Mouse (Mus musculus): Measurements from ENCODE around the gene Ntm. TPM values are rescaled to one million over a fixed set of nuclear protein-coding genes. Genes with fewer than 3 reads are reported as not detected.

Ntm gene
- total and polyA plus RNA-seq, 3 experiments, result not detected

- DNase-seq (ENCODE audit: low read depth, low spot score), result no peak
- Histone ChIP-seq H3K79me2 (ENCODE audit: control insufficient read depth, insufficient read depth, low read length, poor library complexity) (no peaks in the 10 kb centered on the region), H3K9ac (ENCODE audit: control insufficient read depth, low read depth, low read length, poor library complexity, severe bottlenecking) (no peak overlapping the region), H3K27me3 (ENCODE audit: control insufficient read depth in 1 of 2, insufficient read depth in 2 of 2, low read length in 2 of 2) (no peaks in the 10 kb centered on the region), H3K4me1 (ENCODE audit: control insufficient read depth in 1 of 2, insufficient read depth in 2 of 2, low read length in 2 of 2) (no peaks in the 10 kb centered on the region), H3K4me3 (ENCODE audit: control insufficient read depth in 1 of 2, insufficient read depth in 1 of 2, low read depth in 2 of 2, low read length in 2 of 2) (no peak overlapping the region), H3K27ac (ENCODE audit: control insufficient read depth, low read depth, low read length) (no peak overlapping the region), H3K9me3 (replicated peaks; ENCODE audit: insufficient read depth, low read length) (no peaks in the 10 kb centered on the region), H3K36me3 (ENCODE audit: control insufficient read depth in 1 of 2, insufficient read depth in 2 of 2, low read length in 2 of 2) (no peaks in the 10 kb centered on the region)
- TF ChIP-seq E2F4 (IDR thresholded peaks at IDR 0.05; ENCODE audit: borderline replicate concordance, low read depth, low read length) (no peak), CTCF (IDR thresholded peaks at IDR 0.05 in 2 of 3, conservative IDR thresholded peaks at IDR 0.05 in 1 of 3; ENCODE audit: control insufficient read depth in 1 of 3, insufficient read depth in 1 of 3, low read depth in 2 of 3, low read length in 3 of 3, poor library complexity in 1 of 3, severe bottlenecking in 1 of 3) (no peak), NELFE (IDR thresholded peaks at IDR 0.05; ENCODE audit: low read depth, low read length) (no peak), SIN3A (IDR thresholded peaks at IDR 0.05; ENCODE audit: low read length) (no peak), TAL1 (IDR thresholded peaks at IDR 0.05; ENCODE audit: low read length) (no peak), MXI1 (IDR thresholded peaks at IDR 0.05; ENCODE audit: low read depth, low read length) (no peak), HCFC1 (IDR thresholded peaks at IDR 0.05; ENCODE audit: low read depth, low read length) (no peak), CHD2 (IDR thresholded peaks at IDR 0.05; ENCODE audit: low read length) (no peak), SMC3 (IDR thresholded peaks at IDR 0.05; ENCODE audit: low read depth, low read length) (no peak)
Observed at GRCm38 (mm10) chr9:29859256-29860048, 103.5 kb downstream of the Ntm start.

DNA sequence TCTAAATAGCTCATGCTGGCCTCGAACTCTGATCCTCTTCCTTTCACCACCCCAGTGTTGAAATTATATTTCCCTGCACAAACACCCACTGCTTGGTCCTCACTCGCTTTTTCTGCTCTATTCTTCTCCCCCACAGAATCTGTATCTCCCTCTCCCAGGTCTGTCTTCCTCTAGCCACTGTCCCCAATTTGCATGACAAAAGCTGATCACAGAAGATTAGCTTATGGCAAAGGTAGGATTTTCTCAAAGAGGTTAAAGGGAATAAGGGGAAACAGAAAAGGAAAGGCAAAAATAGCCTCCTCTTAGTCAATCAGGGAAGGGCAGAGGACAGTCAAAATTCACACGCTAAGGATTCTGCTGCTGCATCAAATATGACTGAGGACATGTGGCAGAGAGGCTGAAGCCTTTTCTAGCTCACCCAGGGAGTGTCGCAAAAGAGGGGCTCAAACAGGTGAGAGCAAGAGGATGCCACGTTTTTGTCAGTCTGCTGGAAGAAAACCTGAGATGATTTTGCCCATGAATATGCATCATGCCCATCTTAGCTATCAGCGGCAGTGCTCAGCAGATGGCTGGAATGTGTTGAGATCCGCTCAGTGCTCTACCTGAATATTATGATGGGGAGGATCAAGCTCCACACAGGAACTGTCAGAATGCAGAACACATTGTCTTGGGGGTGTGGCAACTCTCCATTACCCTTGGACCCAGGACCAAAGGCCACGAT, 114.0 kb downstream of the Ntm start:
- Histone ChIP-seq H3K4me3 (ENCODE audit: control insufficient read depth in 1 of 2, insufficient read depth in 1 of 2, low read depth in 2 of 2, low read length in 2 of 2) (no peak overlapping the region), H3K9me3 (replicated peaks; ENCODE audit: insufficient read depth, low read length) (no peaks in the 10 kb centered on the region), H3K9ac (ENCODE audit: control insufficient read depth, low read depth, low read length, poor library complexity, severe bottlenecking) (no peak overlapping the region), H3K4me1 (ENCODE audit: control insufficient read depth in 1 of 2, insufficient read depth in 2 of 2, low read length in 2 of 2) (no peaks in the 10 kb centered on the region), H3K79me2 (ENCODE audit: control insufficient read depth, insufficient read depth, low read length, poor library complexity) (no peaks in the 10 kb centered on the region), H3K27ac (ENCODE audit: control insufficient read depth, low read depth, low read length) (no peak overlapping the region), H3K27me3 (ENCODE audit: control insufficient read depth in 1 of 2, insufficient read depth in 2 of 2, low read length in 2 of 2) (no peaks in the 10 kb centered on the region; a peak in 1 of 4 replicates), H3K36me3 (ENCODE audit: control insufficient read depth in 1 of 2, insufficient read depth in 2 of 2, low read length in 2 of 2) (no peaks in the 10 kb centered on the region)
- TF ChIP-seq KAT2A (conservative IDR thresholded peaks at IDR 0.05; ENCODE audit: low read depth, low read length) (no peak), MYC (IDR thresholded peaks at IDR 0.05; ENCODE audit: low read depth, low read length) (no peak), SMC3 (IDR thresholded peaks at IDR 0.05; ENCODE audit: low read depth, low read length) (no peak), CHD2 (IDR thresholded peaks at IDR 0.05; ENCODE audit: low read length) (no peak), ZMIZ1 (IDR thresholded peaks at IDR 0.05; ENCODE audit: low read depth, low read length) (no peak), E2F4 (IDR thresholded peaks at IDR 0.05; ENCODE audit: borderline replicate concordance, low read depth, low read length) (no peak), CHD1 (IDR thresholded peaks at IDR 0.05; ENCODE audit: low read depth, low read length) (no peak), ZNF384 (IDR thresholded peaks at IDR 0.05; ENCODE audit: low read depth, low read length) (no peak)
- no peak for DNase-seq (ENCODE audit: low read depth, low spot score)

All from MEL (cell line).